Mouse (Mus musculus): ENCODE results near the gene Mettl5.

Gene Mettl5

DNA sequence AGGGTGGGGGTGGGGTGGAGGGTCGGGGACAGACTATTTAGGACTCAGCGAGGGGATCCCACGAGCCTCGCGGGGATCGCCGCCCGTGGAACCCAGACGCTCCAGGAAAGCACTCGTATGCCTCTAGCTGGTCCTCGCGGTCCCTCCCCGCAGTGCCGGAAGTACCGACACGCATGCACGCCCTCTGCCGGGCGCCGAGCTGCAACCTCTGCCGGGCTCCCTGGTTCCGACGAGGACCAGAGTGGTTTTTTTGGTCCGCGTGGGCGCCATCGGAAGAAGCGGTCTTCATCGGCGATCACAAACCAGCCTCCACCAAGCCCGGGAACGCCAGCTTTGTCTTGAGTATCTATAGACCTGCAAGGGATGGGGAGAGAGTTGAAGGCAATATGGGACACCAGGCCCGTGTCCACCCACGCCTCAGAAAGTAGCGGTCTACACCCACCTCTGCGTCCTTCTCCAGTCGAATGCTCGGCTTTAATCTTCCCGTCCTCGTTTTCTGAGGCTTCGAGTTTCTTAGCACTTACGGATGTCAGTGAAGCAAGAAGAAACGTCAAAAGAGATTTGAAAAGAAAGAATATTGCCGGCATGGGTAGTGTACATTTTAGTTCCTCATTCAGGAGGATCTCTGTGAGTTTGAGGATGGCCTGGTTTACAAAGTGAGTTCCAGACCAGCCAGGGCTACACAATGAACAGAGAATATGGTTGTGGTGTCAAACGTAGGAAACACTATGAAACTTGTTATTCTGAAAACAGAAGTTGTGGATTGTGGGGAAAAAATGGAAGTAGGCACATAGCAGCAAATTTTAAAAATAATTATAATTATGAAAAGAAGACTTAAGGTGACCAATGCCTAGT is at the start of gene Mettl5:
Gene Mettl5, minus strand, starts transcription at position 165 of the 855 bp plus-strand sequence.
- no peak; the same call in 1 of the 2 replicates for TF ChIP-seq GATA4 (IDR thresholded peaks at IDR 0.05; ENCODE audit: insufficient replicate concordance, low read length)

DNA sequence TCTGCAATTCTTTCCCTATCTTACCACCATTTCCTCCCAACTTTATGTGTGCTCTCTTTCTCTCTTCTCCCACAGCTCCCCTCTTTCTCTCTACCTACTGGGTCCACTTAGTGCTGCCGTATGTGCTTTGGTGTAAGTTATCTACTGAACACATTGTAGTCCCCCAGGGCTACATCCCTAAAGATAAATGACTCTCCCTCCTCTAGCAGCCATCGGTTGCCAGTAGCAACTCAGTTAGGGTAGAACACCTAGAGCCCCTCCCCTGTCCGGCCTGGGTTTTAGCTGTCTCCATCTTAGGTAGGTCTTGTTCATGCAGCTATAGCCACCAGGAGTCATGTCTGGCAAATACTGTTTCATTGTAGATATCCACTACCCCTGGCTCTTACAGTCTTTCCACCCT is 39.5 kb upstream of the Mettl5 start:
- TF ChIP-seq GATA4 (IDR thresholded peaks at IDR 0.05; ENCODE audit: insufficient replicate concordance, low read length): no peak

DNA sequence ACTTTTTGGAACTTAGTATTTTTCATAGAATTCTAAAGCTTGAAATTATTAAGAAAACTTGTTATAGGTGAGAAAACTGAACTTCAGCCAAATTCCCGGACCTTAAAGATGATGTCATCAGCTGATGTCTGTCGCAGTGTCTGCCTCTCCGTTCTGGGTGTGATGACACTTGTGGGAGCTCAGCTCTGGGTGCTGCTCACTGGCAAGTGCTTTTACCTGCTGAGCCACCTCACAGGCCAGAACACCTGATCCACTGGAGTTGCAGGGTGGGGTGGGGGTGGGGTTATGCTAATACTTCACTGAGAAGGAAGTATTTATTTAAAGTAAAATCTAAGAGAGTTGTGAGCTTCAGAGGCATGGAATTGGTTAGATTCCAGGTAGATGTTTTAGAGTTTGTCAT is 31.9 kb upstream of the Mettl5 start:
- TF ChIP-seq GATA4 (IDR thresholded peaks at IDR 0.05; ENCODE audit: insufficient replicate concordance, low read length): no peak

DNA sequence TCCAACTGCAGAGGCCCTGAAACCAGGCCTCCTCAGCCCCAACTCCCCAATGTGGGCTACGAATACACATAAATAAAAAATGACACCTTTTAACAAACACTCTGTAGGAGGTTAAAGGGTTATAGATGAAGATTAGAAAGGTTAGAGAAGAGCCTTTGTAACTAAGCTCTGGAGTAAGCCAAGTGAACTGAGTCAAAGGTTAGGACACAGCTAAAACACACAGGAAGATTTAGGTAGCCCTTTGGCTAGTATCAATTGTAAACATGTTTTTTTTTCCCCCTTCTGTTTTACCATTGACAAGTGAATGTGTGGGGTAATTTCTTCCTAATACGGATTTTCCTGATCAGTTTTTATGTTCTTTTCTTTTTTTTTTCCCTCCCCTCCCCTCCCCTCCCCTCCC is 27.4 kb upstream of the Mettl5 start:
- no peak for TF ChIP-seq GATA4 (IDR thresholded peaks at IDR 0.05; ENCODE audit: insufficient replicate concordance, low read length)

DNA sequence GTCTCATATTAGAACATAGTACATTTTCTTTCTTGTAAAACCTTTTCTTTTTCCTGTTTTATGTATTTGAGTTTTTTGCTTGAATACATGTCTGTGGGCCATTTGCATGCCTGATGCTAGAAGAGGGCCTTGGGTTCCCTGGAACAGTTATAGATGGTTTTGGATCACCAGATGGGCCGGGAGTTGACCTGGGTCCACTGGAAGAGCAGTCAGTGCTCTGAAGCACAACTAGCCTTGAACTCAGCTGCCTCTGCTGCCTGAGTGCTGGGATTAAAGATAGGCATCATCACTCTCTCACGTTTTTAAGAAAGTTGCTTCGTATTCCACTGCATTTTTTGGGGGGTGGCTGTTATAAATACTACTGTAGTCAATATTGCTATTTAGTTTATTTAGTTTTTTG is 18.1 kb upstream of the Mettl5 start:
- no peak for TF ChIP-seq GATA4 (IDR thresholded peaks at IDR 0.05; ENCODE audit: insufficient replicate concordance, low read length)

DNA sequence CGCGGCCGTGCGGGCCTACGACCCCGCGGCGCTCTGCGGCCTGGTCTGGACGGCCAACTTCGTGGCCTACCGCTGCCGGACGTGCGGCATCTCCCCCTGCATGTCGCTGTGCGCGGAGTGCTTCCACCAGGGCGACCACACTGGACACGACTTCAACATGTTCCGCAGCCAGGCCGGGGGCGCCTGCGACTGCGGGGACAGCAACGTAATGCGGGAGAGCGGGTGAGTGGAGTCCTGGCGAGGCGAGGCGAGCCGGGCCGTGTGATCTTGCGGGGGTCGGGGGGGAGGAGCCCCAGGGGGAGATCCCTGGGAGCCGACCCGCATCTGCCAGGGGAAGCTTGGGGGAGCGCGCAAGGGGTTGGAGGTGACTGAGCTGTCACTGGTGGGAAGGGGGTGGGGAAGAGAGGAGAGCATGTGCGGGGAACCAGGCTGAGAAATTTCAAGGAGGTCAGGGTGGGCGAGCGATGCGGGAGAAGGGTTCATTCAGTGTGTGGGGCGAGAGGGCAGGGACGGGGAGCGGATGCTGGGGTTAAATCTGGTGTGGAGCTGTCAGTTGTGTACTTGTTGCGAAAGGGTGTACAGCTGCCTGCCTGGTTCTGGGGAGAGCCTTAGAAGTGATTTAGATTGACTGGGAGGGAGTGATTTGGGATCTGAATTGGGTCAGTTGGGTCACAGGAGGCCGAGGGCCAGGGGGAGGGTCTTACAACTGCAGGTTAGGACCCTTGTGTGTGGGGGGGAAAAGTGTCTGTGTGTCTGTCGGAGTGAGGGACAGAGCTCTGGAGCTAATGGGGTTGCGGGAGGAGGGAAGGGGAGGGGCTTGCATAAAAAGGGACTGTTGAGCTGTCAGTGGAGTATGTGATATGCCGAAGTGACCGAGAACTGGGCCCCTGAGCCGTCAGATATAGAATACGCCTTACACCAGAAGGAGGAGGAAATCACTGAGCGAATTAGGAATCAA is 12.5 kb upstream of the Mettl5 start:
- no peak for TF ChIP-seq GATA4 (IDR thresholded peaks at IDR 0.05; ENCODE audit: insufficient replicate concordance, low read length)

DNA sequence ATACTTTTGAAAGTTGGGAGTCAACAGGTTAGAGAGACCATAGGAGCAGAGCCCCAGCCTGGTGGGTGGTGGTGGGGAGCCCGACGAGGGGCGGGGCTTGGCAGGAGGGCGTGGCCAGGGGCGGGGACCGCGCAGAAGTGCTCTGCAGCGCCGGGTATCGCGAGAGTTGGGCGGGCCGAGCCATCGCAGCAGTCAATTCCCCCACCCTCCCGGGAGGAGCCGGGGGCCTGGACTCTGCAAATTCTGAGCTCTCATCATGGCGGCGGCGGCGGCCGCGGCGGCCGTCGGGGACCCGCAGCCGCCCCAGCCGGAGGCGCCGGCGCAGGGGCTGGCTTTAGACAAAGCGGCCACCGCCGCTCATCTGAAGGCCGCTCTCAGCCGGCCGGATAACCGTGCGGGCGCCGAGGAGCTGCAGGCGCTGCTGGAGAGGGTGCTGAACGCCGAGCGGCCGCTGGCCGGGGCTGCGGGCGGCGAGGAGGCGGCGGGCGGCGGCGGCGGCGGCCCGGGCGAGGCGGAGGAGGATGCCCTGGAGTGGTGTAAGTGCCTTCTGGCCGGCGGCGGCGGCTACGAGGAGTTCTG is 11.7 kb upstream of the Mettl5 start, which contains the start of gene Ubr3:
Gene Ubr3, plus strand, starts transcription at position 208 of the 579 bp plus-strand sequence.
- peak; percentile 33; the same call in 1 of the 2 replicates for TF ChIP-seq GATA4 (IDR thresholded peaks at IDR 0.05; ENCODE audit: insufficient replicate concordance, low read length)

DNA sequence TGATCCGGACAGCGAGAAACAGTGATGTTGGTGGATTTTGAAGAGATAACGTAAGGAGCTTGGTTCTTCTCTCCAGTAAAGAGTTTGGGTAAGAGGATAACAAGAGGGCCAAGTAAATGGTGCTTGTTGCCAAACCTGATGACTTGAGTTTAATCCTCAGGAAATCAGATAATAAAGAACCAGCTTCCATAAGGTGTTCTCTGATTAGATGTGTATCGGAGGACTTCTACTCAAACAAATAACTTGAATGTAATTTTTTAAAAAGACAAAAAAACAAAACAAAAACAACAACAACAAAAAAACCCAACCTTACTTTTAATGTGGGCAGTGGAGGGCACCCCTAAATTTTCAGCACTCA is 10.8 kb upstream of the Mettl5 start:
- no peak for TF ChIP-seq GATA4 (IDR thresholded peaks at IDR 0.05; ENCODE audit: insufficient replicate concordance, low read length)

DNA sequence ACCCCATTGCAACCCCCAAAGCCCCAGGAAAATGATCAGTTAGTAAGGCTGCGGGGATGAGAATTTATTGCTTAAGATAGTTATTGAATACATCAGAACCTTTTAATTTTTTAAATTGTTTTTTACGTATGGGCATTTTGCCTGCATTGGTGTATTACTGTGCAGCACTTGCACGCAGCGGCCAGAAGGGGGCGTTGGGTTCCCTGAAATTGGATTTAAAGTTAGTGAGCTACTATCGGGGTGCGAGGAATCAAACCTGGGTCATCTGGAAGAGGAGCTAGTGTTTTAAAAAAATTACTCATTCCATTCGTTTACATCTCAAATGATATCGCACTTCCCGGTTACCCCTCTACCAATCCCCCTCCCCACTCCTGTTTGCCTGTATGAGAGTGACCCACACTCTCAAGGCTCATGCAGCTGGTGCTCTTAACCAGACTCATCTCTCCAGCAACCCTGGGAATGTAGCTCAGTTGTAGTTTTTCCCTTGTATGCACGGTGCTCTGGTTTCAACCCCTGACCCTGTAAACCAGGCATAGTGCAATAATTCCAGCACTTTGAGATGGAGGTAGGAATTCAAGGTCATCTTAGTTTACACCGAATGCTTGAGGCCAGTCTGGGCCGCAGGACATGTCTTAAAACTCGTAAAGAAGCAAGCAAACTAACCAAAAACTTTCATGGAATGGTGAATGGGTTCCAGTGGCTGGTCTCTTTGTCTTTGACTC is 10.2 kb upstream of the Mettl5 start:
- no peak for TF ChIP-seq GATA4 (IDR thresholded peaks at IDR 0.05; ENCODE audit: insufficient replicate concordance, low read length)

DNA sequence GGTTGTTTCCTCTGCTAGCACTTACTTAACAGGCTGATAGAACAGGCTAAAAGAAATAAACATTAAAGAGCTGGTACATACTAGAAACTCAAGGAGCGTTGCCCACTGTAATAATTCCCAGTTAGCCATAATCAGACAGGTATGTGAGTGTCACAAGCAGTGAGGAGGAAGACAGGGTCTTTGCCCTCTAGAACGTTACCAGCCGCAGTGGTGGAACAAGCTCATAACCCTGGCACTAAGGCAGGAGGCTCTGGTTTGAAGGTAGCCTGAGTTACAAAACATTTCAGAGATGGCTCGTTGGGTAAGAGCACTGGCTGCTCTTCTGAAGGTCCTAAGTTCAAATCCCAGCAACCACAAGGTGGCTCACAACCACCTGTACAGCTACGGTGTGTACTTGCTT is 8.5 kb upstream of the Mettl5 start:
- no peak for TF ChIP-seq GATA4 (IDR thresholded peaks at IDR 0.05; ENCODE audit: insufficient replicate concordance, low read length)

DNA sequence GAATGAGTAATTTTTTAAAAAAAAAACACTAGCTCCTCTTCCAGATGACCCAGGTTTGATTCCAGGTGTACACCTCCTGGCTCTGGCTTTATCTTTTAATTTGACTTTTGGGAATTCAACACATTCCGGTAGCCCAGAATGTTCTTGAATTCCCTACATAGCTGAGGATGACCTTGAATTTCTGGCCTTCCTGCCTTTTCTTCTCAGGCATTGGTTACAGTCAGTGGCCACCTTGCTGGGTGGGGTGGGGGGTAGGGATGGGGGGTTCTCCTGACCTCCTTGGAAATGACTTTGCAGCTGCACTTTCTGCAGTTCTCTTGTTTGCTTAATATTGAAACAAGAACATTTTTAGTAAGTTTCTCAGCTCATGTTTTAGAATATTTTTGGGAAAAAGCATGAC is 7.7 kb upstream of the Mettl5 start:
- no peak for TF ChIP-seq GATA4 (IDR thresholded peaks at IDR 0.05; ENCODE audit: insufficient replicate concordance, low read length)

DNA sequence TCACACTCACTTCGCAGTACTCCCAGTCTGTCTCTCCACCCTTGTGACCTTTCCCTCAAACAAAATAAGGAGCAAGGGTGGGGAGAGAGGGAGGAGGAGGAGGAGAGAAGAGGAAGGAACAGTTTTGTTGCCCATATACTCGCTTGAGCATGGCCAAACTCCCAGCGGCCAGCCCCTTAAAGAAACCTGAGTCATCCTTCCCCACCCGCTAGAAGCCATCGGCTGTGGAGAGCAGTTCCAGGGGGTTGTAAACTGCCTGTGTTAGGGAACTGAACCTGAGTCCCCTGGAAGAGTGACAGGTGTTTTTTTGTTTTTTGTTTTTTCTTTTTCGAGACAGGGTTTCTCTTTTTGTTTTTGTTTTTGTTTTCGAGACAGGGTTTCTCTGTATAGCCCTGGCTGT is 5.4 kb upstream of the Mettl5 start:
- no peak for TF ChIP-seq GATA4 (IDR thresholded peaks at IDR 0.05; ENCODE audit: insufficient replicate concordance, low read length)

DNA sequence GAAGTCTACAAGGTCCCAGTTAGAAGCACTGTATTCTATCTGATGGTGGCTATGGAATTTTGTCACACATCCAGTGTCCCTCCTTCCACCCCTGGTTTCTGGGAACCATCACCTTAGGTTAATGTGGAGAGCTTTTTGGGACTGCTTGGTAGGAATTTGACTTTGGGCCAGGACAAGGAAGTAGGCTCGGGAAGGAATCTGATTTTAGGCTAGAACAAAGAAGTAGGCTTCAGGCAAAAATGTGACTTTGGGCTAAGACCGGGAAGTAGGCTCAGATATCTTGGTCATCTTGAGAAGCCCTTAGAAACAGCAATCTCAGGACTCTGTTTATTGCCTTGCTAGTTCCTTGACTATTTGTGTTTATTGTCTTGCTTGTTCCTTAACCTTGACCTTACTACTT is 3.5 kb upstream of the Mettl5 start:
- no peak for TF ChIP-seq GATA4 (IDR thresholded peaks at IDR 0.05; ENCODE audit: insufficient replicate concordance, low read length)

DNA sequence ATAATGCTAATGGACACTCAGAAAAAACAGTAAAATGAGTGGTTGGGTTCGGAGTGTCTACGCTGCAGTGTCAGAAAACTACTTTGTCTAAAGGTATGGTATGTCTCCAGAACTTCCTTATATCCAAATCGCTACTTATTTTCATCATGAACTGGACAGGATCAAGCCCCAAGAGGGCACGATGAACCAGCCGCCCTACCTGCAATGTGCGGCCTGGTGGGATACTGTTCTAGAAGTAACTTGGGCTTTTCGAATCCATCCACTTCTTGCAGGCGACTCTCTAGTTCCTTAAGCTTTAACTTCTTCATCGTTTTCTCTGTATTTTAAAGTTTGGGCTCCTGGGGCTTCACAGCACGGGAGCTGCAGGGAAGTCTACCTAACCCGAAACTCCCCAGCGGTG is 365 bp downstream of the Mettl5 start:
- no peak for TF ChIP-seq GATA4 (IDR thresholded peaks at IDR 0.05; ENCODE audit: insufficient replicate concordance, low read length)

DNA sequence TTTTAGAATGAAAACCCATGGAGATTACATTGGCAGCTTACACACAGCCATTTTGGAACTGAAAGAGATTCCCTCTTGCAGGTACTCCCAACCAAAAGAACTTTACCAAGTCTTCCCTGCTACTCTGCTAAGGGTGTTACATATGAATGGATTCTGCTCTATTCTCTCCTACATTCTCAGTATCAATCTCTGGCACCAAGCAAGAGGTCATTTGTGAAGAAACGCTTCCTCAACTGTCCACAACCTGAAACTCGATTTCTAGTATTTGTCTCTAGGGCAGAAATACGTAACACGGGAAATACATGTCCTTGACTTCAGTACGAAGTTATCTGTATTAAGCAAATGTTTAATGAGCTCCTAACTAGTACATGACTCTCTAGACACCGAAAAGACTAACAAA is 834 bp downstream of the Mettl5 start:
- TF ChIP-seq GATA4 (IDR thresholded peaks at IDR 0.05; ENCODE audit: insufficient replicate concordance, low read length): no peak

All from liver, adult (tissue).